32 mouse cellular contexts compared by ENCODE assay signal in the genomic region with DNA sequence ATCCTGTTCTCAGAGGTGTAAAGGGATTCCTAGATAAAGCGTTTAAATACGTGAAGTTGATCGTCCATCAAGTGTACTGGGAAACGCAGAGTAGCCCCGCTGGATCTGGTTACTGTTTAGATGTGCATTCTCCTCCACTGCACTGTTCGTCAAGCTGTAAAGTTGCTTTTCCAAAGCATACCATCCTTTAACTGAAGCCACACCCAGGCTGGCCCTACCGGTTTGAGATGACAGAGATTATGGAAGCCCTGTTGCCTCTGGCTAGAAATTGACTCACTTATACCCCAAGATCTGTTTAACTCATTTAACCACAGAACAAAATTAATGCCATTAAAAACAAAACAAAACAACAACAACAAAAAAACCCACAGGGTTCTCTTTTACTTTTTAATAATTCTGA.
DNase-seq lines count a peak whose midpoint lies in the region; ATAC-seq lines count a peak whose summit lies in the region.
"Had no signal": no experiment of that assay in that cellular context is flagged by ENCODE, and none has a peak within 500 bp of the region (broad histone marks: within the 10 kb centered on the region; RNA-seq: fewer than 3 reads in every experiment).

No protein-coding gene starts in this region.

- H3K9ac ChIP-seq in kidney, embryonic 16.5 days (replicated peaks; ENCODE audit: low read length), result no peak overlapping the region
- H3K9ac ChIP-seq in stomach, embryonic 16.5 days (ENCODE audit: low read length), result no peak overlapping the region
- H3K9ac ChIP-seq in liver, embryonic 11.5 days (ENCODE audit: low read depth, low read length), result no peak overlapping the region
- H3K9ac ChIP-seq: embryonic facial prominence, embryonic 12.5 days; heart, embryonic 12.5 days; hindbrain, embryonic 14.5 days; limb, embryonic 12.5 days; liver, embryonic 13.5 days; midbrain, embryonic 13.5 days; neural tube, embryonic 13.5 days had no signal

- H3K36me3 ChIP-seq in kidney, embryonic 16.5 days (ENCODE audit: insufficient read depth, low read length), result no peaks in the 10 kb centered on the region
- no peaks in the 10 kb centered on the region for H3K36me3 ChIP-seq in stomach, embryonic 16.5 days (ENCODE audit: control insufficient read depth, insufficient read depth, low read length)
- no peaks in the 10 kb centered on the region for H3K36me3 ChIP-seq in liver, embryonic 11.5 days (ENCODE audit: control insufficient read depth, insufficient read depth, low read length)
- H3K36me3 ChIP-seq: embryonic facial prominence, embryonic 12.5 days; heart, embryonic 12.5 days; limb, embryonic 12.5 days; liver, embryonic 13.5 days; midbrain, embryonic 13.5 days had no signal

- no peaks in the 10 kb centered on the region for H3K9me3 ChIP-seq in kidney, embryonic 16.5 days (ENCODE audit: low read length)
- no peaks in the 10 kb centered on the region for H3K9me3 ChIP-seq in stomach, embryonic 16.5 days (replicated peaks; ENCODE audit: control insufficient read depth, low read length)
- no peaks in the 10 kb centered on the region for H3K9me3 ChIP-seq in liver, embryonic 11.5 days (ENCODE audit: control insufficient read depth, low read length)
- H3K9me3 ChIP-seq: embryonic facial prominence, embryonic 12.5 days; heart, embryonic 12.5 days; limb, embryonic 12.5 days; liver, embryonic 13.5 days; midbrain, embryonic 13.5 days; neural tube, embryonic 13.5 days had no signal

- H3K4me3 ChIP-seq in kidney, embryonic 16.5 days (ENCODE audit: low read length), result no peak overlapping the region
- H3K4me3 ChIP-seq in stomach, embryonic 16.5 days (replicated peaks; ENCODE audit: low read length), result no peak overlapping the region
- no peak overlapping the region for H3K4me3 ChIP-seq in liver, embryonic 11.5 days (ENCODE audit: low read depth, low read length)
- H3K4me3 ChIP-seq: embryonic facial prominence, embryonic 12.5 days; erythroblast, embryonic 14.5 days; gastrocnemius, adult 2 months; heart, embryonic 12.5 days; limb, embryonic 12.5 days; liver, embryonic 13.5 days; midbrain, embryonic 13.5 days; neural tube, embryonic 13.5 days had no signal

- H3K27ac ChIP-seq in kidney, embryonic 16.5 days (ENCODE audit: low read length), result peak overlapping the region; percentile 77; the same call in 1 of the 2 replicates
- peak overlapping the region; percentile 33; the same call in 1 of the 2 replicates for H3K27ac ChIP-seq in stomach, embryonic 16.5 days (ENCODE audit: low read length)
- H3K27ac ChIP-seq in liver, embryonic 11.5 days (ENCODE audit: low read depth, low read length), result no peak overlapping the region
- H3K27ac ChIP-seq: embryonic facial prominence, embryonic 12.5 days; gastrocnemius, adult 2 months; hindbrain, embryonic 14.5 days; limb, embryonic 12.5 days; liver, embryonic 13.5 days; macrophage; midbrain, embryonic 13.5 days; neural tube, embryonic 13.5 days had no signal

- H3K27me3 ChIP-seq in kidney, embryonic 16.5 days (ENCODE audit: insufficient read depth, low read length), result no peaks in the 10 kb centered on the region
- H3K27me3 ChIP-seq in stomach, embryonic 16.5 days (ENCODE audit: control insufficient read depth, insufficient read depth, low read length), result no peaks in the 10 kb centered on the region
- no peaks in the 10 kb centered on the region for H3K27me3 ChIP-seq in liver, embryonic 11.5 days (replicated peaks; ENCODE audit: control insufficient read depth, insufficient read depth, low read length)
- H3K27me3 ChIP-seq: embryonic facial prominence, embryonic 12.5 days; heart, embryonic 12.5 days; limb, embryonic 12.5 days; liver, embryonic 13.5 days; midbrain, embryonic 13.5 days; neural tube, embryonic 13.5 days had no signal

- DNase-seq in kidney, postnatal 10 days, result no peak
- peak; percentile 42 for DNase-seq in urinary bladder, postnatal 25 days (ENCODE audit: low spot score)
- DNase-seq in urinary bladder, postnatal 10 days (ENCODE audit: low spot score), result no peak
- no peak for DNase-seq in liver, embryonic 11.5 days (ENCODE audit: low spot score)
- DNase-seq in layer of hippocampus, postnatal 14 days (ENCODE audit: low spot score in 2 of 2), result no peak
- DNase-seq: adrenal gland, postnatal 14 days; cerebellum, adult 11 months; cerebellum, adult 9-10 months; cerebellum, postnatal 36 days; gastrocnemius, adult 2 months; gastrocnemius, postnatal 36 days; heart, adult 18-20 months; heart, postnatal 4 days; layer of hippocampus, adult 9-11 months; liver, embryonic 13.5 days; lung, adult 18-20 months; right cerebral cortex, postnatal 14 days; thymus, adult 18-20 months; thymus, postnatal 25 days had no signal

- peaks cover 12% of the 10 kb centered on the region for H3K4me1 ChIP-seq in kidney, embryonic 16.5 days (ENCODE audit: insufficient read depth, low read length)
- H3K4me1 ChIP-seq in stomach, embryonic 16.5 days (ENCODE audit: control insufficient read depth, insufficient read depth, low read length), result peaks cover 6% of the 10 kb centered on the region
- H3K4me1 ChIP-seq in liver, embryonic 11.5 days (replicated peaks; ENCODE audit: control insufficient read depth, insufficient read depth, low read length), result no peaks in the 10 kb centered on the region
- H3K4me1 ChIP-seq: heart, embryonic 12.5 days; liver, embryonic 13.5 days; midbrain, embryonic 13.5 days; neural tube, embryonic 13.5 days had no signal

- 28% methylated on average over 7 of the region's 7 CpGs for WGBS in kidney, embryonic 16.5 days
- WGBS in stomach, embryonic 16.5 days, result 22% methylated on average over 7 of the region's 7 CpGs
- WGBS in liver, embryonic 11.5 days, result 67% methylated on average over 7 of the region's 7 CpGs

- 0 out of 2 replicates have a peak, but pooled peaks have one; percentile 74 for ATAC-seq in kidney, embryonic 16.5 days (ENCODE audit: low FRiP score, low TSS enrichment)
- no peak for ATAC-seq in stomach, embryonic 16.5 days (ENCODE audit: insufficient read depth, low FRiP score)
- ATAC-seq in liver, embryonic 11.5 days (replicated peaks; ENCODE audit: low FRiP score), result no peak
- ATAC-seq: CD4-positive, CD25-positive, alpha-beta regulatory T cell, adult 4 months; forebrain, embryonic 16.5 days; lung, postnatal 0 days; midbrain, embryonic 13.5 days had no signal

- no peak overlapping the region for H3K4me2 ChIP-seq in kidney, embryonic 16.5 days (replicated peaks; ENCODE audit: low read depth, low read length)
- H3K4me2 ChIP-seq in stomach, embryonic 16.5 days (ENCODE audit: low read depth, low read length), result no peak overlapping the region
- no peak overlapping the region for H3K4me2 ChIP-seq in liver, embryonic 11.5 days
- H3K4me2 ChIP-seq: embryonic facial prominence, embryonic 12.5 days; heart, embryonic 12.5 days; hindbrain, embryonic 14.5 days; limb, embryonic 12.5 days; liver, embryonic 13.5 days; midbrain, embryonic 13.5 days; neural tube, embryonic 13.5 days had no signal
